Comparison of ENCODE assay signal across 12 mouse cellular contexts in genomic region chr11:70596094-70596493, GRCm38 (mm10). TPM values are rescaled to one million over a fixed set of nuclear protein-coding genes. Genes with fewer than 3 reads are reported as not detected.
A peak's percentile ranks its signal among the peaks of the same experiment; 100 is the strongest.
DNase-seq lines count a peak whose midpoint lies in the region; ATAC-seq and TF ChIP-seq lines count a peak whose summit lies in the region.
"Had no signal": no experiment of that assay in that cellular context is flagged by ENCODE, and none has a peak within 500 bp of the region (broad histone marks: within the 10 kb centered on the region; RNA-seq: fewer than 3 reads in every experiment).

No protein-coding gene starts in this region.

- H3K4me3 ChIP-seq in liver, adult 2 months (ENCODE audit: insufficient read depth, low read depth, low read length) = no peak overlapping the region
- H3K4me3 ChIP-seq in liver, embryonic 12.5 days = no peak overlapping the region
- no peak overlapping the region for H3K4me3 ChIP-seq in cortical plate, adult 2 months (ENCODE audit: insufficient read depth, low read length)
- no peak overlapping the region for H3K4me3 ChIP-seq in forebrain, embryonic 15.5 days
- no peak overlapping the region for H3K4me3 ChIP-seq in midbrain, postnatal 0 days (ENCODE audit: low read depth, low read length)
- H3K4me3 ChIP-seq: limb, embryonic 15.5 days had no signal

- peaks cover 13% of the 10 kb centered on the region for H3K4me1 ChIP-seq in liver, adult 2 months (ENCODE audit: control insufficient read depth, insufficient read depth, low read length)
- H3K4me1 ChIP-seq in liver, embryonic 12.5 days = peaks cover 52% of the 10 kb centered on the region
- H3K4me1 ChIP-seq in cortical plate, adult 2 months (ENCODE audit: control insufficient read depth, insufficient read depth, low read length) = peaks cover 2% of the 10 kb centered on the region
- peaks cover 10% of the 10 kb centered on the region for H3K4me1 ChIP-seq in forebrain, embryonic 15.5 days
- no peaks in the 10 kb centered on the region for H3K4me1 ChIP-seq in midbrain, postnatal 0 days (ENCODE audit: insufficient read depth, low read length)

- H3K9ac ChIP-seq in liver, adult 2 months (ENCODE audit: low read depth, low read length) = no peak overlapping the region
- no peak overlapping the region for H3K9ac ChIP-seq in liver, embryonic 12.5 days
- no peak overlapping the region for H3K9ac ChIP-seq in forebrain, embryonic 15.5 days (replicated peaks)
- no peak overlapping the region for H3K9ac ChIP-seq in midbrain, postnatal 0 days (replicated peaks; ENCODE audit: low read length, poor library complexity, severe bottlenecking)
- H3K9ac ChIP-seq: limb, embryonic 15.5 days had no signal

- H3K4me2 ChIP-seq in liver, embryonic 12.5 days = no peak overlapping the region
- H3K4me2 ChIP-seq in forebrain, embryonic 15.5 days (replicated peaks) = no peak overlapping the region
- no peak overlapping the region for H3K4me2 ChIP-seq in midbrain, postnatal 0 days (ENCODE audit: low read depth, low read length, poor library complexity, severe bottlenecking)
- H3K4me2 ChIP-seq: limb, embryonic 15.5 days had no signal

- no peak for TF ChIP-seq CTCF in liver, adult 2 months (IDR thresholded peaks at IDR 0.05; ENCODE audit: low read depth, low read length)
- no peak for TF ChIP-seq CTCF in cortical plate, adult 2 months (IDR thresholded peaks at IDR 0.05; ENCODE audit: extremely low read depth, insufficient read depth, low read length)
- no peak for TF ChIP-seq CTCF in midbrain, postnatal 0 days (IDR thresholded peaks at IDR 0.05)

- ATAC-seq in liver, embryonic 12.5 days = no peak
- ATAC-seq in forebrain, embryonic 15.5 days (replicated peaks) = no peak
- ATAC-seq in midbrain, postnatal 0 days (ENCODE audit: low FRiP score) = no peak

- H3K27me3 ChIP-seq in liver, adult 2 months (ENCODE audit: control insufficient read depth, insufficient read depth, low read length) = no peaks in the 10 kb centered on the region
- H3K27me3 ChIP-seq in liver, embryonic 12.5 days (replicated peaks) = no peaks in the 10 kb centered on the region
- no peaks in the 10 kb centered on the region for H3K27me3 ChIP-seq in forebrain, embryonic 15.5 days
- H3K27me3 ChIP-seq in midbrain, postnatal 0 days (ENCODE audit: insufficient read depth, low read length) = no peaks in the 10 kb centered on the region
- H3K27me3 ChIP-seq: limb, embryonic 15.5 days had no signal

- 0 out of 2 replicates have a peak, but pooled peaks cover 5% of the 10 kb centered on the region for H3K79me2 ChIP-seq in liver, adult 2 months (ENCODE audit: control insufficient read depth, insufficient read depth, low read length)

- TF ChIP-seq POLR2A in liver, adult 2 months (IDR thresholded peaks at IDR 0.05; ENCODE audit: extremely low read depth, insufficient read depth, low read length) = no peak
- TF ChIP-seq POLR2A in cortical plate, adult 2 months (IDR thresholded peaks at IDR 0.05; ENCODE audit: extremely low read depth, insufficient read depth, low read length) = no peak

- peaks cover 4% of the 10 kb centered on the region; the same call in 1 of the 2 replicates for H3K36me3 ChIP-seq in liver, adult 2 months (ENCODE audit: control insufficient read depth, insufficient read depth, low read length)
- H3K36me3 ChIP-seq in liver, embryonic 12.5 days = peaks cover 39% of the 10 kb centered on the region
- H3K36me3 ChIP-seq in forebrain, embryonic 15.5 days = peaks cover 16% of the 10 kb centered on the region; the same call in 1 of the 2 replicates
- H3K36me3 ChIP-seq in midbrain, postnatal 0 days (ENCODE audit: insufficient read depth, low read length) = peaks cover 29% of the 10 kb centered on the region

- DNase-seq in liver, adult 2 months (ENCODE audit: extremely low read depth, low read depth, low spot score) = no peak
- peak; percentile 30 for DNase-seq in midbrain, postnatal 0 days (ENCODE audit: low spot score)
- DNase-seq in gastrocnemius, postnatal 4 days (ENCODE audit: low spot score in 2 of 2) = no peak
- no peak for DNase-seq in thymus, postnatal 14 days
- DNase-seq: cerebellum, adult 11-12 months; thymus, postnatal 25 days had no signal

- H3K27ac ChIP-seq in liver, adult 2 months (replicated peaks; ENCODE audit: insufficient read depth, low read depth, low read length) = peak overlapping the region; percentile 63
- no peak overlapping the region for H3K27ac ChIP-seq in liver, embryonic 12.5 days
- peak overlapping the region; percentile 31 for H3K27ac ChIP-seq in cortical plate, adult 2 months (ENCODE audit: insufficient read depth, low read length)
- H3K27ac ChIP-seq in forebrain, embryonic 15.5 days (replicated peaks) = peak overlapping the region; percentile 46
- H3K27ac ChIP-seq in midbrain, postnatal 0 days (ENCODE audit: low read depth, low read length) = no peak overlapping the region
- H3K27ac ChIP-seq: limb, embryonic 15.5 days had no signal

- H3K9me3 ChIP-seq in liver, embryonic 12.5 days (replicated peaks) = no peaks in the 10 kb centered on the region
- H3K9me3 ChIP-seq in forebrain, embryonic 15.5 days = no peaks in the 10 kb centered on the region
- H3K9me3 ChIP-seq in midbrain, postnatal 0 days (ENCODE audit: low read length) = no peaks in the 10 kb centered on the region
- H3K9me3 ChIP-seq: limb, embryonic 15.5 days had no signal

- WGBS in liver, adult 2 months = 69% methylated on average over 4 of the region's 4 CpGs
- WGBS in liver, embryonic 12.5 days (ENCODE audit: insufficient replicate concordance) = 74% methylated on average over 4 of the region's 4 CpGs
- 29% methylated on average over 4 of the region's 4 CpGs for WGBS in forebrain, embryonic 15.5 days
- WGBS in midbrain, postnatal 0 days = 45% methylated on average over 4 of the region's 4 CpGs

RNA-seq across cellular contexts. Expression of gene 4930544D05Rik, which starts 19.6 kb away (rescaled TPM):
- total RNA-seq in liver, adult 2 months (2014; rRNA removed) = not detected in 2 replicates
- not detected in 2 replicates for polyA plus RNA-seq in liver, adult 2 months (2012; rRNA removed)
- polyA plus RNA-seq in liver, embryonic 12.5 days (2016; fragmentation: Nextera tagmentation; extraction: Ambion mirVana) = not detected in 2 replicates
- not detected in 2 replicates for polyA plus RNA-seq in cortical plate, adult 2 months (2012; rRNA removed)
- not detected in 2 replicates for polyA plus RNA-seq in forebrain, embryonic 15.5 days (2015; fragmentation: Nextera tagmentation; extraction: Ambion mirVana)
- total RNA-seq in midbrain, postnatal 0 days (2014; rRNA removed) = not detected in 2 replicates
- not detected in 2 replicates for polyA plus RNA-seq in midbrain, postnatal 0 days (2015; fragmentation: Nextera tagmentation; extraction: Ambion mirVana)
- not detected for total RNA-seq in gastrocnemius, postnatal 4 days (2021)
- polyA plus RNA-seq: intestine, embryonic 14.5 days; limb, embryonic 15.5 days; neural tube, embryonic 14.5 days had no signal

RNA-seq across cellular contexts. Expression of gene Chrne, which starts 22.9 kb away (rescaled TPM):
- 0.07 and 0.09 TPM in 2 replicates for total RNA-seq in liver, adult 2 months (2014; rRNA removed)
- 1.1 and 1.3 TPM in 2 replicates for polyA plus RNA-seq in liver, adult 2 months (2012; rRNA removed)
- not detected in 2 replicates for polyA plus RNA-seq in liver, embryonic 12.5 days (2016; fragmentation: Nextera tagmentation; extraction: Ambion mirVana)
- 0.19 and 0.27 TPM in 2 replicates for polyA plus RNA-seq in cortical plate, adult 2 months (2012; rRNA removed)
- 0.34 TPM in 1 of 2 replicates, not detected in the other for polyA plus RNA-seq in forebrain, embryonic 15.5 days (2015; fragmentation: Nextera tagmentation; extraction: Ambion mirVana)
- total RNA-seq in midbrain, postnatal 0 days (2014; rRNA removed) = not detected in 2 replicates
- polyA plus RNA-seq in midbrain, postnatal 0 days (2015; fragmentation: Nextera tagmentation; extraction: Ambion mirVana) = 0.78 and 1.1 TPM in 2 replicates
- 10 to 100 TPM; 13.8 to 21.4 TPM for total RNA-seq in gastrocnemius, postnatal 4 days (2021)
- polyA plus RNA-seq: limb, embryonic 15.5 days; neural tube, embryonic 14.5 days had no signal

RNA-seq across cellular contexts. Expression of gene Mink1, which starts 33.4 kb away (rescaled TPM):
- total RNA-seq in liver, adult 2 months (2014; rRNA removed) = 11.0 and 14.4 TPM in 2 replicates
- polyA plus RNA-seq in liver, adult 2 months (2012; rRNA removed) = 38.4 and 51.4 TPM in 2 replicates
- 8.3 and 8.7 TPM in 2 replicates for polyA plus RNA-seq in liver, embryonic 12.5 days (2016; fragmentation: Nextera tagmentation; extraction: Ambion mirVana)
- polyA plus RNA-seq in cortical plate, adult 2 months (2012; rRNA removed) = 318 and 325 TPM in 2 replicates
- polyA plus RNA-seq in forebrain, embryonic 15.5 days (2015; fragmentation: Nextera tagmentation; extraction: Ambion mirVana) = 14.3 and 15.6 TPM in 2 replicates
- 80.9 and 82.1 TPM in 2 replicates for total RNA-seq in midbrain, postnatal 0 days (2014; rRNA removed)
- polyA plus RNA-seq in midbrain, postnatal 0 days (2015; fragmentation: Nextera tagmentation; extraction: Ambion mirVana) = 15.6 and 17.1 TPM in 2 replicates
- 10 to 100 TPM; 44.8 to 46.3 TPM for total RNA-seq in gastrocnemius, postnatal 4 days (2021)

RNA-seq across cellular contexts. Expression of gene Gp1ba, which starts 42.8 kb away (rescaled TPM):
- total RNA-seq in liver, adult 2 months (2014; rRNA removed) = 0.07 TPM in 1 of 2 replicates, not detected in the other
- 0.09 TPM in 1 of 2 replicates, not detected in the other for polyA plus RNA-seq in liver, adult 2 months (2012; rRNA removed)
- 5.5 and 5.6 TPM in 2 replicates for polyA plus RNA-seq in liver, embryonic 12.5 days (2016; fragmentation: Nextera tagmentation; extraction: Ambion mirVana)
- polyA plus RNA-seq in cortical plate, adult 2 months (2012; rRNA removed) = not detected in 2 replicates
- 0.08 and 0.24 TPM in 2 replicates for polyA plus RNA-seq in forebrain, embryonic 15.5 days (2015; fragmentation: Nextera tagmentation; extraction: Ambion mirVana)
- total RNA-seq in midbrain, postnatal 0 days (2014; rRNA removed) = not detected in 2 replicates
- 0.16 and 0.29 TPM in 2 replicates for polyA plus RNA-seq in midbrain, postnatal 0 days (2015; fragmentation: Nextera tagmentation; extraction: Ambion mirVana)
- under 1 TPM; 0.32 to 0.39 TPM for total RNA-seq in gastrocnemius, postnatal 4 days (2021)

RNA-seq across cellular contexts. Expression of gene Rnf167, which starts 50.9 kb away (rescaled TPM):
- 34.3 and 37.7 TPM in 2 replicates for total RNA-seq in liver, adult 2 months (2014; rRNA removed)
- polyA plus RNA-seq in liver, adult 2 months (2012; rRNA removed) = 68.4 and 75.4 TPM in 2 replicates
- polyA plus RNA-seq in liver, embryonic 12.5 days (2016; fragmentation: Nextera tagmentation; extraction: Ambion mirVana) = 73.6 and 86.1 TPM in 2 replicates
- polyA plus RNA-seq in cortical plate, adult 2 months (2012; rRNA removed) = 124 and 128 TPM in 2 replicates
- 126 and 130 TPM in 2 replicates for polyA plus RNA-seq in forebrain, embryonic 15.5 days (2015; fragmentation: Nextera tagmentation; extraction: Ambion mirVana)
- total RNA-seq in midbrain, postnatal 0 days (2014; rRNA removed) = 69.1 and 74.4 TPM in 2 replicates
- 95.8 and 97.2 TPM in 2 replicates for polyA plus RNA-seq in midbrain, postnatal 0 days (2015; fragmentation: Nextera tagmentation; extraction: Ambion mirVana)
- total RNA-seq in gastrocnemius, postnatal 4 days (2021) = 10 to 100 TPM; 43.5 to 44.0 TPM

Comparison
In these comparisons a context has a peak if more than half of its experiments do, and no peak if none do; other contexts are left out.
1. H3K27ac ChIP-seq: peak in liver, adult 2 months (single experiment), cortical plate, adult 2 months (single experiment) and forebrain, embryonic 15.5 days (single experiment); none in liver, embryonic 12.5 days (single experiment) and midbrain, postnatal 0 days (single experiment).